Mouse (Mus musculus) lung, embryonic 15.5 days (tissue): ENCODE measurements around the gene Prodh2. TPM values are rescaled to one million over a fixed set of nuclear protein-coding genes. Genes with fewer than 3 reads are reported as not detected.

Experiments used
- ATAC-seq: fragments of 200-750 bp; cut with Nextera tagmentation; 2 replicates; pipeline ENCODE4 v1.8.0; 2017; ENCODE audit warnings: moderate number of reproducible peaks, borderline replicate concordance; ENCODE audit not compliant: low FRiP score, low TSS enrichment; ENCODE audit errors: extremely low read depth
- H3K27ac ChIP-seq: fragments of 300-500 bp; sonication (generic); 2 replicates; pipeline ENCODE4 v1.5.1; 2015; ENCODE audit warnings: moderate library complexity, mild to moderate bottlenecking, inconsistent platforms
- H3K27me3 ChIP-seq: fragments of 300-500 bp; sonication (generic); 2 replicates; pipeline ENCODE4 v1.6.1; 2015; ENCODE audit warnings: inconsistent platforms
- H3K36me3 ChIP-seq: fragments of 300-500 bp; sonication (generic); 2 replicates; pipeline ENCODE4 v1.6.1; 2015; ENCODE audit warnings: inconsistent platforms
- H3K4me1 ChIP-seq: fragments of 300-500 bp; sonication (generic); 2 replicates; pipeline ENCODE4 v1.6.1; 2015; ENCODE audit warnings: inconsistent platforms
- H3K4me2 ChIP-seq: fragments of 300-500 bp; sonication (generic); 2 replicates; pipeline ENCODE4 v1.6.1; 2015; ENCODE audit warnings: inconsistent platforms, mild to moderate bottlenecking, moderate library complexity
- H3K4me3 ChIP-seq: fragments of 300-500 bp; sonication (generic); 2 replicates; pipeline ENCODE4 v1.5.1; 2015; ENCODE audit warnings: mild to moderate bottlenecking, inconsistent platforms
- H3K9ac ChIP-seq: fragments of 300-500 bp; sonication (generic); 2 replicates; pipeline ENCODE4 v1.6.1; 2015; ENCODE audit warnings: inconsistent platforms
- H3K9me3 ChIP-seq: fragments of 300-500 bp; sonication (generic); 2 replicates; pipeline ENCODE4 v1.6.1; 2016; ENCODE audit warnings: inconsistent platforms
- WGBS: fragments of 180-500 bp; shearing (Covaris S2); methylation state at CpG from one replicate; pipeline ENCODE4 v1.1.7; 2015; 5-methylcytosine and 5-hydroxymethylcytosine counted together
- polyA plus RNA-seq: library from polyadenylated mRNA; unstranded; fragments of >200 nt; fragmentation: Nextera tagmentation; extraction: Ambion mirVana; gene quantifications from 2 replicates; pipeline ENCODE4 v1.2.1, GENCODE M21; 2015

The Prodh2 gene
- polyA plus RNA-seq, 1 experiment from 2014 or later, result 0.25 TPM

DNA sequence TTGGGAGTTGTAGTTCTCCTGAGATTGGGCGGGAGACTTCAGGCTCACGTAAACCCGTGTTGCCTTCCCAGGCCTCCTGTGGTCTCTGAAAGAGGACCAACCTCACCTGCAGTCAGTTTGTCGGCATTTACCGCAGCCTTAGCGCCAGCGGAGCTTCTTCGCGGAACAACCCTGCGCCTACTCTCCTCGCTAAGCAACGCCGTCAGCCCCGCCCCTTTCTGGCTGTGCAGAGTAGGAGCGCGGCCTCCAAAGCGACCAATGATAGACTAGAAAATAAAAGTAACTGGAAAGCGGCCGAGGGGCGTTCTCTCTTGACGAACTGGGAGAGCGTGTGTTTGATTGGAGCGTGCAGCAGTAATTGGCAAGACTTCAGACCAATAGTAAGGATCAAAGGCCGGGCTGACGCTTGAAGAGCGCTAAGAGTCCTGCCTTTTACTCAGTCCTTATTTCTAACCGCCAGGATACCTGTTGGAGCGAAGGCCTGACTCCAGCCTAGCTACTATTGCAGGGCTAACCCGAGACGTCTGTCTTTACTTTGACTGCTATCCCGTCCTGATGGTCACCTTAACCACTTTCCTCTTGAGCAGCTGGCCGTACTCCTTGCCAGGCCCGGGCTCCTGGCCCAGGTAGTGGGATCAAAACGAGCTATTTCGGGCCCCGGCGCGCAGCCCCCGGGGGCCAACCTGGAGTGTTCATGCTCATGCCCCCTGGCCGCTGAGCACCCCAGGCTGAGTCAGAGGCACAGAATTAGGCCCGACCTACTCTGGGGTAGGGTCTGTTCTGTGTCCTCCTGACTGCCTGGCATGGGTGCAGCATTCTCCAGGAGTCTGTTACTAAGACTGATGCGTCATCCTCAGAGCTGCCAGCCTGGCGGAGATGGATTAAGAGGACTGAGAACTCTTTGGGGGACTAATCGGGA lies 58.9 kb downstream of the Prodh2 start, which contains the start of the genes Hspb6 and Proser3:
Gene Hspb6, plus strand, starts transcription at position 77 of the 919 bp plus-strand sequence.
Gene Proser3, minus strand, starts transcription at position 198 of the 919 bp plus-strand sequence.
- peaks cover 21% of the 10 kb centered on the region for H3K4me1 ChIP-seq
- no peaks in the 10 kb centered on the region for H3K27me3 ChIP-seq
- H3K9ac ChIP-seq, result peak within 1 kb of the TSS; percentile 81
- H3K27ac ChIP-seq, result peak within 1 kb of the TSS; percentile 98
- H3K4me2 ChIP-seq, result peak within 1 kb of the TSS; percentile 97
- peak within 1 kb of the TSS; percentile 67 for H3K4me3 ChIP-seq
- WGBS, result under 1% methylated on average over 44 of the region's 44 CpGs
- ATAC-seq, result peak; percentile 93
- H3K9me3 ChIP-seq, result no peaks in the 10 kb centered on the region
- H3K36me3 ChIP-seq, result peaks cover 37% of the 10 kb centered on the region

DNA sequence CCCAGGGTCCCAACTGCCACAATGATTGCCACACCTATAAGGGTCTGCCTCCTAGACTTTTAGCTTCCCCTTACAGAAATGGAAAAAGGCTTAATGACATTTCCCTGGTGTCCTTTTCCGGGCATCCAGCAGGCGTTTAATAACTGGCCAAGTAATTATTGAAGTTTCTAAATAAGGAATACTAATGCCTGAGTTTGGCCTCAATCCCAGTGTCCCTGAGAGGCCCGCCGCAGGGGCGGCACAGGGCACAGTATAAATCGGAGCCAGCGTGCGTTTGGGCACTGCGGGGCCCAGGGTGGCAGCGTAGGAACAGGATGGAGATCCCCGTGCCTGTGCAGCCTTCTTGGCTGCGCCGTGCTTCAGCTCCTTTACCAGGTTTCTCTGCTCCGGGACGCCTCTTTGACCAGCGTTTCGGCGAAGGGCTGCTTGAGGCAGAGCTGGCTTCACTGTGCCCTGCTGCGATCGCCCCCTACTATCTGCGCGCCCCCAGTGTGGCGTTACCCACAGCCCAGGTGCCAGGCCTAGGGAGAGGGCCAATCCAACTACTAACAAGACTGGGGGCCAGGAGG lies 59.7 kb downstream of the Prodh2 start:
- Histone ChIP-seq H3K4me1 (peaks cover 24% of the 10 kb centered on the region), H3K27ac (peak overlapping the region; percentile 98), H3K4me2 (peak overlapping the region; percentile 97), H3K36me3 (peaks cover 30% of the 10 kb centered on the region), H3K27me3 (no peaks in the 10 kb centered on the region), H3K9ac (peak overlapping the region; percentile 81), H3K4me3 (peak overlapping the region; percentile 67), H3K9me3 (no peaks in the 10 kb centered on the region)
- no peak for ATAC-seq
- 1% methylated on average over 20 of the region's 23 CpGs for WGBS

DNA sequence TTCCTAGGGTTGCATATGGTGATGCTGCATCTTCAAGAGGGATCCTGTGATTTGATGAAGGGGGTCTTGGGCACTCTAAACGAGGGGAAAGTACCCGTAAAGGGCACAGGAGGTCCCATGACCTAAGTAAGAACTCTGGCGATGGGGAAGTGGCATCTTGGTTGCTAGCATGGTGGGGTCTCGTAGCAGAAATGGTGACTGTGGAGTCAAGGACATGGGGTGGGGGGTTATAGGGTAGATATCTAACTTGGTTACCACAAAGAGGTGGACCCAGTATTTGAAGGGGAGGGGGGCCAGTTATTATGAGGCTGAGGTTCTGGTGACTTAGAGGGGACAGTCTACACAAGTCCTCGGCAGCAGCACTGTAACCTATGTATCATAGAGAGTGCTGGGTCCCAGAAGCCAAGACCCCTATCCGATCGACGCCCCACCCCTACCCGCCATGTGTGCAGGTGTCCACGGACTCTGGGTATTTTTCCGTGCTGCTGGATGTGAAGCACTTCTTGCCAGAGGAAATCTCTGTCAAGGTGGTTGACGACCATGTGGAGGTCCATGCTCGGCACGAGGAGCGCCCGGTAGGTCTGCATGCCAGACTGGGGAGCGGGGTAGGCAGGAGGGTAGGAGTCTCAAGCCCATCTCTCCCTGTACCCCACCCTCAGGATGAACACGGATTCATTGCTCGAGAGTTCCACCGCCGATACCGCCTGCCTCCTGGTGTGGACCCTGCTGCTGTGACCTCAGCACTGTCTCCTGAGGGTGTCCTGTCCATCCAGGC lies 60.6 kb downstream of the Prodh2 start:
- no peak for ATAC-seq
- peak overlapping the region; percentile 81; the same call in 1 of the 2 replicates for H3K9ac ChIP-seq
- no peak overlapping the region for H3K27ac ChIP-seq
- peaks cover 26% of the 10 kb centered on the region for H3K36me3 ChIP-seq
- no peaks in the 10 kb centered on the region for H3K27me3 ChIP-seq
- peaks cover 33% of the 10 kb centered on the region for H3K4me1 ChIP-seq
- no peaks in the 10 kb centered on the region for H3K9me3 ChIP-seq
- 77% methylated on average over 22 of the region's 22 CpGs for WGBS
- H3K4me3 ChIP-seq, result peak overlapping the region; percentile 67
- peak overlapping the region; percentile 97 for H3K4me2 ChIP-seq

DNA sequence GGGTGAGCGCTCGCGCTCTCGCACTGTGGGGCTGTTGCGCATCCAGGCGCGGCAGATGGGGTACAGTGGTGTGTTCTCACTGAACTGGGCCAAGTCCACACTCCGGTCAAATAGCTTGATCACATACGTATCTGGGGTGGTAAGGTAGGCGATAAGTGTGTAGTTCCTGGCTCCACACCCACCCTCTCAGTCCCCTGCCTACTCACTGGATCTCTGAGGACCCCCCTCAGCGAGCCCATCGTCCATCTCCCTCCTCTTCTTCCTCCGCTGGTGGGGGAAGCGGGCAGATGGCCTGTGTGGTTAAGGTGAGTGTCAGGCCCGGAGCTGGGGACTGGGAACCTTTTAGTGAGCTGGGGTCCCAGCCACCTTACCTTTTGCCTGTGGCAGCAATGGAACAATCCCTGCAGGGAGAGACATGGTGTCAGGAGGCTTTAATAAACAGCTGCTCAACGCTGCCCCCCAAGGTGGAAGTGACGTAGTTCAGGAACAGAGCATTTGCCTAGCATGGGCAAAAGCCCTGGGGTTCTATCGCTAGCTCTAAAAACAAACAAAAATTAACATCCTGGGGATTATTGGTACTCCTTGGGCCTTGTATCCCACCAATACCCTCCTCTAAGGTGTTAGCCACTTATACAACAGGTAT lies 63.6 kb downstream of the Prodh2 start:
- no peak overlapping the region for H3K9ac ChIP-seq
- ATAC-seq, result no peak
- H3K36me3 ChIP-seq, result peaks cover 22% of the 10 kb centered on the region
- peaks cover 36% of the 10 kb centered on the region for H3K4me1 ChIP-seq
- H3K27me3 ChIP-seq, result no peaks in the 10 kb centered on the region
- no peak overlapping the region for H3K4me2 ChIP-seq
- H3K27ac ChIP-seq, result no peak overlapping the region
- no peaks in the 10 kb centered on the region for H3K9me3 ChIP-seq
- 90% methylated on average over 18 of the region's 18 CpGs for WGBS
- H3K4me3 ChIP-seq, result no peak overlapping the region

DNA sequence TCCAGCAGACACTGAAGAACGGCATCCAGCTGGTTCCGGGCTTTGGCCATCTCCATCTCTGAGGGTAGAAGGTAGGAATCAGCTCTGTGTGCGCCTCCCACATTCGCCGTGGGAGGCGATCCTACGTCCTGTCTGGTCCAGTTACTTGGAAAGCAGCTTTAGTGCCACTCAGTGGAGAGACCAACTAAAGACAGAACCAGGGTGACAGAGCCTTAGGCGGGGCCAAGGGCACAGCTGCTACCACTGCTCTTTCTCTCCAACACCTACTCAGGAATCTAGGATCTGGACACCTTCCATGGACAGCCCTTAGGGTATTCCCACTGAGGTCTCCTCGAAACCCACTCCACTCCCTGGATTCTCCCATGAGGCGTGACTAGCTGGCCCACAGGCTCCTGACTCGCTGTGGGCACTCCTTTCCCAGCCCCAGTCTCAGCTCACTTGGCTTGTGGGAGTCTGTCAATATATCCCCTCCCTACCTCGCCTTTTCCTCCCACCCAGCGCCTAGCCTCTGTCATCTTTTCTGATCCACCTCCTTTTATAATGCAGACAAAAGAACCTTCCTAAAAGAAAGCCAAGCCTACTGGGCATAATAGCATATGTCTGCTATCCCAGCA lies 64.6 kb downstream of the Prodh2 start:
- Histone ChIP-seq H3K4me2 (peak overlapping the region; percentile 87), H3K9ac (peak overlapping the region; percentile 67; the same call in 1 of the 2 replicates), H3K9me3 (no peaks in the 10 kb centered on the region), H3K4me1 (peaks cover 34% of the 10 kb centered on the region), H3K36me3 (peaks cover 22% of the 10 kb centered on the region), H3K27ac (no peak overlapping the region), H3K4me3 (peak overlapping the region; percentile 59), H3K27me3 (no peaks in the 10 kb centered on the region)
- 89% methylated on average over 13 of the region's 13 CpGs for WGBS
- no peak for ATAC-seq

DNA sequence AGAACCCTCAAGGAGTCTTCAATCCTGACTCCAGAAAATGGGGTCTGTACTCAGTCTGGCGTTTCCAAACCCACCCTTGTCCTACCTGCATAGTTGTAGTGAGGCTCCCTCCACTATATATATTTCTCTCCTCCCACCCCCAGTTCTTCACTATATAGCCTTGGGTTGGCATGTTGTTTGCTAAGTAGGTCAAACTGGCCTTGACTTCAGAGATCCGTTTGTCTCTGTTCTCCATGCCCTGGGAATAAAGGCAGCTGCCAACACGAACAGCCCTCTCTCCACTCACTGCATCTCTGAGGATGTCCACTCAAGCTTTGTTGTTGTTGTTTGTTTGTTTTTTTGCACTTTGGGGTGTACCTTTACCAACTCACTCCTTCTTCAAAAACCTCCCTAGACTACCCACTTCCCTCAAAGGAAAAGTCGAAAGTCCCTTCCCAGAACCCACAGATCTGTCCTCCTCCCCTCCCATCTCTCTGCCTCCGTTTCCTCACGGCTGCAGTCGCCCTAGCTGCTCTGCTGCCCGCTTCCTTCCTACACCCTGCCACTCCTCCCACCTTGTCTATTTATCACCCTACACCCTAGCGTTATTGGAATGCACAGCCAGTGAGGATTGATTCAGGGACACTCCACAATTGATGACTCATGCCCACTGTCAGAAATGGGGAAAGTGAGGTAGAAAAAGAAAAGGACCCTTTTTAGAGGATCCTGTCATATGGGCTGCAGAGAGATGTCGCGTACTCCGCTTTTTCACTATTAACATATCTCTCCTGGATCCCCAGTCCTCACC lies 65.4 kb downstream of the Prodh2 start:
- peaks cover 29% of the 10 kb centered on the region for H3K4me1 ChIP-seq
- H3K4me3 ChIP-seq, result peak overlapping the region; percentile 59
- H3K36me3 ChIP-seq, result peaks cover 22% of the 10 kb centered on the region
- H3K9me3 ChIP-seq, result no peaks in the 10 kb centered on the region
- no peak for ATAC-seq
- 11% methylated on average over 12 of the region's 12 CpGs for WGBS
- peak overlapping the region; percentile 49; the same call in 1 of the 2 replicates for H3K27ac ChIP-seq
- peak overlapping the region; percentile 67 for H3K9ac ChIP-seq
- no peaks in the 10 kb centered on the region for H3K27me3 ChIP-seq
- peak overlapping the region; percentile 87 for H3K4me2 ChIP-seq

DNA sequence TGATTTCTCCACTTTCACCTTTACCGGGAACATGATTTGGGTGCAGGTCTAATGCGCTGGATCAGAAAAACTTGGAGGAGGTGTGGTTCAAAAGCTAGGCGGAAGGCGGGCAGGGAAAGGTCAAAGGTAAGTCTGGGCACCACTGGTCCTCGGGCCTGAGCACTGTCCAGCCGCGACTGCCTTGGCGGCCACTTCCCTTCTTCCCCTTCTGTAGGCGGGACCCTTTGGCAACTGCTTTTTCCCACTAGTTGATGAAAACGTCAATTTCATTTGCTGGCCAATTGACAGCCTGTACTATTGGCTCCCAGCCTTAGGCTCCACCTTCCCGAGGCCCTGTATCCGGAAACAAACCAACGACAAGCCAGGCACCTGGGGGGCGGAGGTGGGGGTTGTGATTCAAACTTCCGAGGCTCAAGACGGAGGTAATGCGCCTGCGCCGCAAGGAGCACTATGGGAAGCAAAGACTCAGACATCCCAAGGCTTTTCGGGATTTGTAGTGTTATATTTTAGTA lies 66.1 kb downstream of the Prodh2 start, which contains the start of gene Lin37:
Gene Lin37, minus strand, starts transcription at position 396 of the 512 bp plus-strand sequence.
- H3K4me3 ChIP-seq, result peak within 1 kb of the TSS; percentile 59
- H3K4me1 ChIP-seq, result peaks cover 33% of the 10 kb centered on the region
- H3K9ac ChIP-seq, result peak within 1 kb of the TSS; percentile 67
- peak within 1 kb of the TSS; percentile 49; the same call in 1 of the 2 replicates for H3K27ac ChIP-seq
- peak within 1 kb of the TSS; percentile 87 for H3K4me2 ChIP-seq
- H3K27me3 ChIP-seq, result no peaks in the 10 kb centered on the region
- WGBS, result under 1% methylated on average over 20 of the region's 20 CpGs
- H3K9me3 ChIP-seq, result no peaks in the 10 kb centered on the region
- peaks cover 22% of the 10 kb centered on the region for H3K36me3 ChIP-seq
- peak; percentile 85 for ATAC-seq

DNA sequence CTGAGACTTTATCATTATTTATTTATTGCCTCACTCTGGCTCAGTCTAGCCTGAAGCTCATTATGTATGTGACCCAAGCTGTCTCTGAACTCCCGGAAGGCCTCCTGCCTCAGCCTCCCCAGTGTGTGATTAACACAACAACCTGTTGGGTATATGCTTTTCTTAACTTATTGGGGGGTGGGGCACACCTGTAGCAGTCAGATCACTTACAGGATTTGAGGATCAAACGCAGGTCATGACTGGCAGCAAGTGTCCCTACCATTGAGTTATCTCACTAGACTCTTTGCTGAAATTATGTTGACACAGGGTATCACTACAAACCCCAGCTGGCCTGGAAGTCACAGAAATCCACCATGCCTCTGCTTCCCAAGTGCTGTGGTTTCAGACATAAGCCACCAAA lies 66.9 kb downstream of the Prodh2 start:
- no peaks in the 10 kb centered on the region for H3K9me3 ChIP-seq
- H3K9ac ChIP-seq, result 0 out of 2 replicates have a peak overlapping the region, but pooled peaks have one; percentile 7
- 0 out of 2 replicates have a peak overlapping the region, but pooled peaks have one; percentile 21 for H3K27ac ChIP-seq
- peak overlapping the region; percentile 87 for H3K4me2 ChIP-seq
- no peak overlapping the region for H3K4me3 ChIP-seq
- H3K27me3 ChIP-seq, result no peaks in the 10 kb centered on the region
- peaks cover 33% of the 10 kb centered on the region for H3K4me1 ChIP-seq
- WGBS, result 55% methylated on average over 2 of the region's 2 CpGs
- peaks cover 27% of the 10 kb centered on the region for H3K36me3 ChIP-seq
- ATAC-seq, result no peak

DNA sequence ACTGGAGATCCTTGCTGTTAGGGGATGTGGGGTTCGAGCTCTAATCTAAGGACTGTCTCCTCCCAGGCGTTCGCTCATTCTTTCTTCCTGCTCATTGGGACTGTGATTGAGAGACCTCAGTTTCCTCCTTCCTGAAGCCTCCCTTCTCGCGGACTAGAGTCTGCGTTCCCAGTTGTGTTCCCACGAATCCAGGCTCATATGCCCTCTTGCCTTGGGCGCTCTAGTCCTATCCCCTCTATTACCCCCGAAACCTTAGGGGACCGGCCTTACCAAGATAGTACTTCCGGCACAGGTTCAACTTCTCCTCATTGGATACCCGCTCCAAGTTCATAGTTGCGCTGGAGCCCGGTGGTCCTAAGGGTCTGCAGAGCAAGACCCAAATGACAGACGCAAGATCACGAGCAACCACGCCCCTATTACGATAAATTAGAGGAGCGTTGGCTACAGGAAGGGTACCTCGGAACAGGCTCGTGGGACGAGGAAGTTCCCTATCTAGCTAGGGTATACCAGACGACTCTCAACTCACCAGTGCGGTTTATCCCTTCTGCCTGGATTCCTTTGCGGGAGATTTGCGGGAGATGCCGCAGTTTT lies 69.2 kb downstream of the Prodh2 start:
- H3K4me3 ChIP-seq, result peak overlapping the region; percentile 91
- peak overlapping the region; percentile 68 for H3K9ac ChIP-seq
- no peak for ATAC-seq
- no peaks in the 10 kb centered on the region for H3K27me3 ChIP-seq
- H3K4me1 ChIP-seq, result peaks cover 33% of the 10 kb centered on the region
- 1% methylated on average over 27 of the region's 27 CpGs for WGBS
- H3K9me3 ChIP-seq, result no peaks in the 10 kb centered on the region
- H3K27ac ChIP-seq, result peak overlapping the region; percentile 79
- peak overlapping the region; percentile 79 for H3K4me2 ChIP-seq
- H3K36me3 ChIP-seq, result peaks cover 25% of the 10 kb centered on the region
